Mouse (Mus musculus) MEL (cell line): ENCODE data around the gene Mtmr1. TPM values are rescaled to one million over a fixed set of nuclear protein-coding genes. Genes with fewer than 3 reads are reported as not detected.

Experiments
- DNase-seq: peaks from one replicate; pipeline ENCODE4 v3.0.0; 2011; ENCODE audit warnings: low read depth, low spot score
- H3K27ac ChIP-seq: 2 replicates; pipeline ENCODE4 v1.5.1; 2012; ENCODE audit warnings: low read depth, mild to moderate bottlenecking, control low read depth, low read length, moderate library complexity; ENCODE audit not compliant: control insufficient read depth
- H3K27me3 ChIP-seq, 2 experiments: fragments of 150-350 bp in 1 of 2; sonication (generic) in 1 of 2; 2 replicates each; pipeline ENCODE4 v1.6.1; 2012; ENCODE audit warnings: low read length in 2 of 2, mild to moderate bottlenecking in 2 of 2, improper control_type of control experiment in 1 of 2, moderate library complexity in 1 of 2; ENCODE audit not compliant: insufficient read depth in 2 of 2, control insufficient read depth in 1 of 2
- H3K36me3 ChIP-seq, 2 experiments: 2 replicates each; pipeline ENCODE4 v1.6.1; 2012 to 2014; ENCODE audit warnings: low read length in 2 of 2, improper control_type of control experiment in 1 of 2, inconsistent platforms in 1 of 2, mild to moderate bottlenecking in 1 of 2; ENCODE audit not compliant: insufficient read depth in 2 of 2, control insufficient read depth in 1 of 2
- H3K4me1 ChIP-seq, 2 experiments: fragments of 150-350 bp in 1 of 2; sonication (generic) in 1 of 2; 2 replicates each; pipeline ENCODE4 v1.6.1; 2012; ENCODE audit warnings: low read length in 2 of 2, improper control_type of control experiment in 1 of 2, mild to moderate bottlenecking in 1 of 2; ENCODE audit not compliant: insufficient read depth in 2 of 2, control insufficient read depth in 1 of 2
- H3K4me3 ChIP-seq, 2 experiments: fragments of 150-350 bp in 1 of 2; sonication (generic) in 1 of 2; 2 replicates each; pipeline ENCODE4 v1.5.1; 2012; ENCODE audit warnings: low read depth in 2 of 2, low read length in 2 of 2, mild to moderate bottlenecking in 2 of 2, moderate library complexity in 2 of 2, control low read depth in 1 of 2, improper control_type of control experiment in 1 of 2; ENCODE audit not compliant: control insufficient read depth in 1 of 2, insufficient read depth in 1 of 2
- H3K79me2 ChIP-seq: 2 replicates; pipeline ENCODE4 v1.6.1; 2012; ENCODE audit warnings: mild to moderate bottlenecking, low read length, moderate library complexity; ENCODE audit not compliant: control insufficient read depth, poor library complexity, insufficient read depth
- H3K9ac ChIP-seq: 2 replicates; pipeline ENCODE4 v1.6.1; 2012; ENCODE audit warnings: low read depth, mild to moderate bottlenecking, control low read depth, low read length, moderate library complexity; ENCODE audit not compliant: control insufficient read depth, poor library complexity, severe bottlenecking
- H3K9me3 ChIP-seq: fragments of 150-350 bp; sonication (generic); replicated peaks from 2 replicates; pipeline ENCODE4 v1.6.1; 2012; ENCODE audit warnings: mild to moderate bottlenecking, low read length, improper control_type of control experiment, moderate library complexity; ENCODE audit not compliant: insufficient read depth
- BHLHE40 ChIP-seq: IDR thresholded peaks from 2 replicates; pipeline ENCODE4 v1.6.1; 2012; ENCODE audit warnings: low read depth, mild to moderate bottlenecking, inconsistent platforms, low read length, improper control_type of control experiment, borderline replicate concordance
- CHD1 ChIP-seq: IDR thresholded peaks from 2 replicates; pipeline ENCODE4 v1.6.1; 2012; ENCODE audit warnings: low read depth, mild to moderate bottlenecking, inconsistent platforms, low read length, improper control_type of control experiment
- CTCF ChIP-seq, 3 experiments: IDR thresholded peaks in 2 of 3; conservative IDR thresholded peaks in 1 of 3; 2 replicates each; pipeline ENCODE4 v1.5.1; 2011 to 2012; ENCODE audit warnings: low read length in 3 of 3, low read depth in 2 of 3, mild to moderate bottlenecking in 2 of 3, improper control_type of control experiment in 1 of 3, inconsistent platforms in 1 of 3, mixed read lengths in 1 of 3, moderate library complexity in 1 of 3; ENCODE audit not compliant: control insufficient read depth in 1 of 3, insufficient read depth in 1 of 3, poor library complexity in 1 of 3, severe bottlenecking in 1 of 3
- E2F4 ChIP-seq: IDR thresholded peaks from 2 replicates; pipeline ENCODE4 v1.6.1; 2011; ENCODE audit warnings: low read depth, low read length, improper control_type of control experiment, borderline replicate concordance
- EP300 ChIP-seq, 2 experiments: IDR thresholded peaks; 2 replicates each; pipeline ENCODE4 v1.6.1; 2011; ENCODE audit warnings: improper control_type of control experiment in 2 of 2, low read length in 2 of 2, low read depth in 1 of 2, mild to moderate bottlenecking in 1 of 2
- ETS1 ChIP-seq: IDR thresholded peaks from 2 replicates; pipeline ENCODE4 v1.6.1; 2012; ENCODE audit warnings: low read depth, mild to moderate bottlenecking, inconsistent platforms, low read length, improper control_type of control experiment, moderate library complexity
- GABPA ChIP-seq: IDR thresholded peaks from 2 replicates; pipeline ENCODE4 v1.6.1; 2012; ENCODE audit warnings: low read depth, mild to moderate bottlenecking, inconsistent platforms, low read length, improper control_type of control experiment, moderate library complexity
- GATA1 ChIP-seq: IDR thresholded peaks from 2 replicates; pipeline ENCODE4 v1.6.1; 2011; ENCODE audit warnings: low read depth, low read length, improper control_type of control experiment
- MAZ ChIP-seq: IDR thresholded peaks from 2 replicates; pipeline ENCODE4 v1.6.1; 2012; ENCODE audit warnings: low read depth, mild to moderate bottlenecking, inconsistent platforms, low read length, improper control_type of control experiment
- MEF2A ChIP-seq: IDR thresholded peaks from 2 replicates; pipeline ENCODE4 v1.6.1; 2014; ENCODE audit warnings: low read depth, mild to moderate bottlenecking, inconsistent platforms, low read length, improper control_type of control experiment; ENCODE audit not compliant: poor library complexity, insufficient replicate concordance, severe bottlenecking; ENCODE audit errors: extremely low read depth
- MYC ChIP-seq: IDR thresholded peaks from 2 replicates; pipeline ENCODE4 v1.6.1; 2011; ENCODE audit warnings: low read depth, mild to moderate bottlenecking, low read length, improper control_type of control experiment, moderate library complexity
- NRF1 ChIP-seq: IDR thresholded peaks from 2 replicates; pipeline ENCODE4 v1.6.1; 2014; ENCODE audit warnings: low read depth, mild to moderate bottlenecking, inconsistent platforms, low read length, improper control_type of control experiment, moderate library complexity; ENCODE audit not compliant: poor library complexity, insufficient read depth, severe bottlenecking
- POLR2A ChIP-seq, 2 experiments: IDR thresholded peaks; 2 replicates each; pipeline ENCODE4 v1.6.1; 2011 to 2012; ENCODE audit warnings: low read length in 2 of 2, mild to moderate bottlenecking in 2 of 2, control low read depth in 1 of 2, improper control_type of control experiment in 1 of 2, low read depth in 1 of 2, moderate library complexity in 1 of 2; ENCODE audit not compliant: control insufficient read depth in 1 of 2, insufficient read depth in 1 of 2, poor library complexity in 1 of 2
- POLR2AphosphoS5 ChIP-seq: IDR thresholded peaks from 2 replicates; pipeline ENCODE4 v1.6.1; 2012; ENCODE audit warnings: low read depth, borderline replicate concordance, mild to moderate bottlenecking, inconsistent platforms, low read length, moderate library complexity, mixed read lengths
- RAD21 ChIP-seq: IDR thresholded peaks from 2 replicates; pipeline ENCODE4 v1.6.1; 2011; ENCODE audit warnings: mild to moderate bottlenecking, low read depth, low read length, improper control_type of control experiment
- SIN3A ChIP-seq: IDR thresholded peaks from 2 replicates; pipeline ENCODE4 v1.6.1; 2012; ENCODE audit warnings: low read length, improper control_type of control experiment, inconsistent platforms
- SMC3 ChIP-seq: IDR thresholded peaks from 2 replicates; pipeline ENCODE4 v1.6.1; 2011; ENCODE audit warnings: low read depth, low read length, improper control_type of control experiment
- TAL1 ChIP-seq: IDR thresholded peaks from 2 replicates; pipeline ENCODE4 v1.6.1; 2012; ENCODE audit warnings: mild to moderate bottlenecking, inconsistent platforms, low read length, moderate library complexity, mixed read lengths
- TBP ChIP-seq: IDR thresholded peaks from 2 replicates; pipeline ENCODE4 v1.8.0; 2011; ENCODE audit warnings: low read depth, low read length, improper control_type of control experiment
- TCF12 ChIP-seq: IDR thresholded peaks from 2 replicates; pipeline ENCODE4 v1.6.1; 2014; ENCODE audit warnings: low read depth, mild to moderate bottlenecking, inconsistent platforms, low read length, improper control_type of control experiment, moderate library complexity
- USF2 ChIP-seq, 2 experiments: IDR thresholded peaks; 2 replicates each; pipeline ENCODE4 v1.6.1; 2011 to 2012; ENCODE audit warnings: improper control_type of control experiment in 2 of 2, low read length in 2 of 2, borderline replicate concordance in 1 of 2, inconsistent platforms in 1 of 2, low read depth in 1 of 2, mild to moderate bottlenecking in 1 of 2; ENCODE audit not compliant: insufficient read depth in 1 of 2
- ZC3H11A ChIP-seq: IDR thresholded peaks from 2 replicates; pipeline ENCODE4 v1.6.1; 2012; ENCODE audit warnings: low read depth, mild to moderate bottlenecking, inconsistent platforms, low read length, improper control_type of control experiment
- ZKSCAN1 ChIP-seq: IDR thresholded peaks from 2 replicates; pipeline ENCODE4 v1.6.1; 2012; ENCODE audit warnings: low read depth, mild to moderate bottlenecking, inconsistent platforms, low read length, improper control_type of control experiment, moderate library complexity
- ZMIZ1 ChIP-seq: IDR thresholded peaks from 2 replicates; pipeline ENCODE4 v1.6.1; 2012; ENCODE audit warnings: low read depth, mild to moderate bottlenecking, inconsistent platforms, low read length, improper control_type of control experiment, moderate library complexity
- polyA plus RNA-seq, 2 experiments: library from polyadenylated mRNA; stranded (reverse) in 1 of 2; unstranded in 1 of 2; fragments of >175 nt in 1 of 2; fragments of >200 nt in 1 of 2; gene quantifications; 2 replicates each; pipeline versions ENCODE4 v1.2.1 to v1.2.4; 2012; ENCODE audit warnings: low replicate concordance in 2 of 2, low read depth in 1 of 2; ENCODE audit not compliant: insufficient read length in 2 of 2, insufficient read depth in 1 of 2, missing spikeins in 1 of 2
- total RNA-seq: library from RNA; depleted of rRNA; stranded (reverse); fragments of 300-350 nt; gene quantifications from 2 replicates; pipeline ENCODE4 v1.2.3, GENCODE M21; 2012

Mtmr1 gene
- total and polyA plus RNA-seq, 3 experiments = 14.8 to 19.4 TPM; not detected in 1

DNA sequence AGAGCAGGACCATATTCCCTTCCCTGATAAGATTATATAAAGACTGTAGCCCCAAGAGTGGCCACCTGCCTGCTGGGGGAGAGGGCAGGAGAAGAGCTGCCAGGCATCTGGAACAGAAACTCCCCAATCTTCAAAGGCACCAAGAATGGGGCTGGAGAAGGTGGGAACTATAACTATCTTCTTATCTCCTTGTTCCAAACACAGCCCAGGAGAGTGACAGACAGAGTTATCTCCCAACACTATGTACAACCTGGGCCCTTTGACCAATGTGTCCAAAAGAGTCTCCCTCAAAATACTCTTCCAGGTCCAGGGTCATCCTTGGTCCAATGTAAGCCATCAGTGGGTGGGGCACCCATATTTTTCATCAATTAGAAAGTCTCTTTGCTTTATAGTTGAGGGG lies 62.9 kb downstream of the Mtmr1 start:
- Histone ChIP-seq H3K36me3 (peaks cover 0 to 21% of the 10 kb centered on the region in 2 experiments; a peak in 2 of 4 replicates), H3K79me2 (no peaks in the 10 kb centered on the region), H3K27ac (no peak overlapping the region), H3K4me3 (no peak overlapping the region), H3K4me1 (peaks cover 3 to 17% of the 10 kb centered on the region in 2 experiments), H3K9me3 (no peaks in the 10 kb centered on the region)
- peak; percentile 13 for DNase-seq
- TF ChIP-seq EP300 (IDR thresholded peaks at IDR 0.05; ENCODE audit: low read depth in 1 of 2, low read length in 2 of 2) = peak in 1 of 2 experiments; percentile 29; a peak in 1 of 4 replicates
- TF ChIP-seq ETS1 = no peak
- TF ChIP-seq POLR2AphosphoS5 = no peak
- no peak for TF ChIP-seq TBP
- no peak for TF ChIP-seq NRF1
- TF ChIP-seq TCF12 = peak; percentile 70
- TF ChIP-seq ZKSCAN1 = no peak
- no peak for TF ChIP-seq MYC
- TF ChIP-seq SIN3A = no peak
- TF ChIP-seq TAL1 = peak; percentile 29; the same call in 1 of the 2 replicates
- TF ChIP-seq USF2 (IDR thresholded peaks at IDR 0.05; ENCODE audit: borderline replicate concordance in 1 of 2, insufficient read depth in 1 of 2, low read depth in 1 of 2, low read length in 2 of 2) = no peak
- TF ChIP-seq ZC3H11A = no peak
- no peak for TF ChIP-seq MEF2A
- no peak for TF ChIP-seq MAZ
- no peak for TF ChIP-seq GABPA
- TF ChIP-seq GATA1 = 0 out of 2 replicates have a peak, but pooled peaks have one; percentile 25
- TF ChIP-seq ZMIZ1 = no peak
- no peak for TF ChIP-seq RAD21
- TF ChIP-seq CHD1 = no peak
- TF ChIP-seq CTCF (IDR thresholded peaks at IDR 0.05 in 2 of 3, conservative IDR thresholded peaks at IDR 0.05 in 1 of 3; ENCODE audit: control insufficient read depth in 1 of 3, insufficient read depth in 1 of 3, low read depth in 2 of 3, low read length in 3 of 3, poor library complexity in 1 of 3, severe bottlenecking in 1 of 3) = no peak
- no peak for TF ChIP-seq POLR2A (IDR thresholded peaks at IDR 0.05; ENCODE audit: control insufficient read depth in 1 of 2, insufficient read depth in 1 of 2, low read depth in 1 of 2, low read length in 2 of 2, poor library complexity in 1 of 2)
- no peak for TF ChIP-seq SMC3
- TF ChIP-seq, all 39 proteins: peak for 4
- Histone ChIP-seq H3K9ac (no peak overlapping the region), H3K27me3 (no peaks in the 10 kb centered on the region)

DNA sequence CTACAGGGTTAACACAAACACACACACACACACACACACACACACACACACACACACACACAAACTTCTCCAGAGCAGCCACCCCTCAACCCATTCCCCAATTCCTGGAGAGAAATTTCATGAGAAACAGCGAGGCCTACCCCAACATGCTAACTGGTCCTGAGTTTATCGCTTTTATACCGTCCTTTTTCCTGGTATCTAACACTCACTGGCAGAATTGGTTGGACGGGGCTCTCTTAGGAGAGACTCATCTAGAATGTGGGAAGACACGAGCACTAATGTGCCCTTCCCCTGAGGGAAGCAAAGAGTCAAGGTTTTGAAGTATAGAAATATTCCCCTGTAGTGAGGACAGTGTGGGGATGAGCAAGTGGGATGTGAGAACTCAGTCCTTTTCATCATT lies 66.3 kb downstream of the Mtmr1 start:
- no peak overlapping the region for H3K27ac ChIP-seq
- no peaks in the 10 kb centered on the region for H3K9me3 ChIP-seq
- peak; percentile 26 for DNase-seq
- peaks cover 0 to 21% of the 10 kb centered on the region in 2 experiments; a peak in 2 of 4 replicates for H3K36me3 ChIP-seq
- no peak overlapping the region for H3K4me3 ChIP-seq
- TF ChIP-seq BHLHE40 (no peak), EP300 (IDR thresholded peaks at IDR 0.05; ENCODE audit: low read depth in 1 of 2, low read length in 2 of 2) (0 out of 4 replicates have a peak, but pooled peaks of 1 of the 2 experiments have one; percentile 11), E2F4 (no peak), MYC (no peak)
- H3K27me3 ChIP-seq = no peaks in the 10 kb centered on the region
- H3K9ac ChIP-seq = no peak overlapping the region
- H3K4me1 ChIP-seq = peaks cover 3 to 17% of the 10 kb centered on the region in 2 experiments
- no peaks in the 10 kb centered on the region for H3K79me2 ChIP-seq
